Mouse (Mus musculus) inflammation-experienced regulatory T-cells, adult 6 months (primary cell): Measurements from ENCODE around the gene Shisa7. TPM values are rescaled to one million over a fixed set of nuclear protein-coding genes. Genes with fewer than 3 reads are reported as not detected.
"Not testable (repeated sequence)": the region's sequence is repeated elsewhere in the genome, so short reads cannot be mapped to it uniquely, and the experiment has no call there.

Experiments used
- ATAC-seq: one replicate; pipeline ENCODE4 v1.8.0; 2017
- polyA plus RNA-seq, 3 experiments: library from polyadenylated mRNA; unstranded; fragments of 100-300 nt; shearing (Covaris generic); gene quantifications; one replicate each; pipeline ENCODE4 v1.2.1; 2017

Gene Shisa7
- not detected for polyA plus RNA-seq

DNA sequence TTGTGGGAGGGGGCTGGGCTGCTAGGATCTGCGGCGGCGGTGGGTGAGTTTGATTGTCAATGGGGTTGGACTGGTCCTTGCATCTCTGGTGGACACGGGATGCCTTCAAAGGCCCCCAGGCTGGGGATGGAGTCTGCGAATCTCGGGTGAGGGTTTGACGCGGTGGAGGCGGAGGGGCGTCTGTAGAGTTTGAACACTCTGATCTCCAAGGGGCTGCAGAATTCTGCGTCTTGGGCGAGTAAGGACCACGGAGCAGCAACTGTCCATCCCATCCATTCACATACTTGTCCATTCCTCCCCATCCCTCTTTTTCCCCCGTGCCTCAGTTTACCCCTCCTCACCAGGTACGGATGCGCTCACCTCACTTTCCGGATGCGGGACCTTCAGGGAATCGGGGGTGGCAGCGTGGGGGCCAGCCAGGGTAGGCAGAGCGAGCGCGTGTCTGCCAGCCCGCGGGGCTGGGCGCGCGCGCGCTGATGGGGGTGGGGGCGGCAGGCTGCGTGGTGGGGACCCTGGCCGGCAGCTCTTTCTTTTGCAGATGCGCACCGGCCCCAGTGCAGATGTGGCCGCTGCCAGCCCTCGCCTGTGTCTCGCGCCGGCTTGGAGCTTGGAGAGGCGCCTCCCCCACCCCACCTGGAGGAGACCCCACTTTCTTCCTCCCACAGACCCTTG is at the start of gene Shisa7:
TSS of gene Shisa7 (minus strand) at position 452 of the 672 bp plus-strand sequence.
- no peak for ATAC-seq

- no peak for ATAC-seq
Measured at GRCm38 (mm10) chr7:4886680-4887079, 42.2 kb upstream of the Shisa7 start.

GRCm38 (mm10) chr7:4879036-4879435 is 34.5 kb upstream of the Shisa7 start:
- not testable (repeated sequence) for ATAC-seq

DNA sequence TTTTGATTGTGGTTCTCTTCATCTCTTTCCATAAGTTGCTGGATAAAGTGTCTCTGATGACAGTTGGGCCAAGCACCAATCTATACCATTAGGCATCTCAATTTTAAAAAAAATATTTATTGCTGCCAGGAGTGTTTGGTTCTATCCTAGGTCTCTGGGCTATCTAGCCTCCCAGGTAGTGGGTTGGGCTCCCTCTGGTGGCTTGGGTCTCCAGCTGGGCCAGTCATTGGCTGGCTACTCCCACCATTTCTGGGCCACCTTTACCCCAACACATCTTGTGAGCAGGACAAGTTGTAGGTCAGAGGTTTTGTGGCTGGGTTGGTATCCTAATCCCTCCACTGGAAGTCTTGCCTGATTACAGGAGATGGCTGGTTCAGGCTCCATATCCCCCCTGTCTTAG is 33.7 kb upstream of the Shisa7 start:
- no peak for ATAC-seq

DNA sequence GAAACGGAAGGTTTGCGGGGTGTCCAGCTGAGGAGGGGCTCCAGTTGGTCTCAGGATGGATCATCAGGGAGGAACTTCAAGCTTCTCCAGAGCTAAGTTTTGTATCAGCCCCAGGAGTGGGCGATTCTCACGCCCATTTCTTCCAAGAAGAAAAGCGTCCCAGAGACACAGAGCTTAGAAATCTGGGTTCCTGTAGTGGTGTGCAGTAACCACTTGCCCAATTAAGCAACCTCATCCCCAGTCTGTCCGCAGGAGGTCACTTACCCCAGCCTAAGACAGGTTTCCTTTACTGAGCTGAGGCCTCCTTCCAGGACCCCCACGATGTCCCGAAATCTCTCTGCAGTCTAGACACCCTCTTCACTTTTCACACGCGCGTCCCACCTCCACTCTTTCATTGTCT is 32.7 kb upstream of the Shisa7 start:
- peak; percentile 32 for ATAC-seq

DNA sequence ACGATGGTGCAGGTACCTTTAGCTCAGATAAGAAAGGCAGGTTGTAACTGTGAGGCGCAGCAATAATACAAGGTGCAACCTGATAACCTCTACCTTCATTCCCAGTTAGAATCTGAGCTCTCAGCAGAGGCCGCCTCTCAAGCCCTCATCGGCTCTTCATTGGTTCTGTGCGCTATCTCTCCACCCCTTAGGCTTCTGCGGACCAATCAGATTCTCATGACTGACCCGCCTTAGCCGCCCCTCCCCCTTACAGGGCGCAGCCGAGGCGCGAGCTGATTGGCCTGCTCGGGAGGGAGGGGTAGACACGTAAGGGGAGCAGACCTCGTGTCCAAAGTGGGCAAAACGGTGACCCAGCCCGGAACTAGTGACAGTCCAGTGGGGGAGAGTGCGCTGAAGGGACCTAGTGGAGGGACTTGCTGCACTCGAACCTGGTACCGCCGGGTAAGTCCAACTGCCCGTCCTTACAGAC is 32.3 kb upstream of the Shisa7 start, which contains the start of gene Isoc2a:
TSS of gene Isoc2a (plus strand) at position 401 of the 469 bp plus-strand sequence.
- peak; percentile 100 for ATAC-seq

DNA sequence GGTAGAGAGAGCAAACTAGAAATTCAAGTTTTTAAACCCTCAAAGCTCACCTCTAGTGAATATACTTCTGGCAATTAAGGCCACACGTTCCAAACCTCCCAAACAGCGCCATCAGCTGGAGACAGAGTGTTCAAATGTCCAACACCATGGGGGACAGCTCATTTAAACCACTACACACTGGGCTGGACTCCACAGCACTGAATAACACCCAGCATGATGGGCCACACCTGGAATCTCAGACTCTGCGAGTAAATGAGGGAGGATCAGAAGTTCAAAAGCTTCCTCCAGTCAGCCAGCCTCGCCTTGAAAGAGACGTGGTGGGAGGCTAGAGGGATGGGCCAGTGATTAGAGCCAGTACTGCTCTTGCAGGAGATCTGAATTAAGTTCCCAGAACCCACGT is 25.6 kb upstream of the Shisa7 start, which contains the start of gene Isoc2b:
TSS of gene Isoc2b (minus strand) at position 126 of the 400 bp plus-strand sequence.
- no peak for ATAC-seq

DNA sequence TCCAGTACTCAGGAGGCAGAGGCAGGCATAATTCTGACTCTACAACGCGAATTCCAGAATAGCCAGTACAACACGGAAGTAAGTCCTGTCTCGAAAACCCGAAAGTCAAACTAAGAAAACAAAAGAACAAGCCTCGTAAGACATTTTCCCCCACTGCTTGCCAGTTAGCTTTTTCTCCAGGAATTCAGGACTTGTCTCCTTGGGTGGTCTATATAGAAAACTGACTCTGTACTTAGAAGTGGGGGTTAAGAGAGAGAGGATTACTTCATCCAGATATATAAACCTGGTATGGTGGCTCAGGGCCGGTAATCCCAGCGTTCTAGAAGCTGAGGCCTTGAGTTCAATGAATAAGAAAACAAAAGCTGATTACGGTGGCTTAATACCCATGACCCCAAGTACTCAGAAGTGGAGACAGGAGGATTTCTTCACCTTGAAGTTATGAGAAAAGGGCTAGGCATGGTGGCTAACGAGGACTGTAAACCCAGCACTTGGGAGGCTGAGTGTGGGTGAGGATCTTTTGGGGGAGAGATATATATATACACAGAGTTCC is 22.2 kb upstream of the Shisa7 start:
- no peak for ATAC-seq

- ATAC-seq = peak; percentile 99
Measured at GRCm38 (mm10) chr7:4865579-4866493, 21.3 kb upstream of the Shisa7 start.

DNA sequence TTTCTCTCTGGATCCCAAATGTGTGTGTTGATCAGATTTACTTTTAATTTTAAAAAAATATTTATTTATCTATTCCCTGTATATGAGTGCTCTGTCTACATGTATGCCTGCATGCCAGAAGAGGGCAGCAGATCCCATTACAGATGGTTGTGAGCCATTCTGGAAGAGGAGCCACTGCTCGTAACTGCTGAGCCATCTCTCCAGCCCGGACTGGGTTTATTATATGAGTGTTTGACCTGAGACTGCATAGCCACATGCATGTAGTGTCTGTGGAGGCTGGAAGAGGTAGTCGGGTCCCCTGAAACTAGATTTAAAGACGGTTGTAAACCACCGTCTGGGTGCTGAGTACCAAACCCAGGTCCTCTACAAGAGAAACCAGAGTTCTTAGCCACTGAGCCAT is 20.6 kb upstream of the Shisa7 start:
- ATAC-seq = no peak

DNA sequence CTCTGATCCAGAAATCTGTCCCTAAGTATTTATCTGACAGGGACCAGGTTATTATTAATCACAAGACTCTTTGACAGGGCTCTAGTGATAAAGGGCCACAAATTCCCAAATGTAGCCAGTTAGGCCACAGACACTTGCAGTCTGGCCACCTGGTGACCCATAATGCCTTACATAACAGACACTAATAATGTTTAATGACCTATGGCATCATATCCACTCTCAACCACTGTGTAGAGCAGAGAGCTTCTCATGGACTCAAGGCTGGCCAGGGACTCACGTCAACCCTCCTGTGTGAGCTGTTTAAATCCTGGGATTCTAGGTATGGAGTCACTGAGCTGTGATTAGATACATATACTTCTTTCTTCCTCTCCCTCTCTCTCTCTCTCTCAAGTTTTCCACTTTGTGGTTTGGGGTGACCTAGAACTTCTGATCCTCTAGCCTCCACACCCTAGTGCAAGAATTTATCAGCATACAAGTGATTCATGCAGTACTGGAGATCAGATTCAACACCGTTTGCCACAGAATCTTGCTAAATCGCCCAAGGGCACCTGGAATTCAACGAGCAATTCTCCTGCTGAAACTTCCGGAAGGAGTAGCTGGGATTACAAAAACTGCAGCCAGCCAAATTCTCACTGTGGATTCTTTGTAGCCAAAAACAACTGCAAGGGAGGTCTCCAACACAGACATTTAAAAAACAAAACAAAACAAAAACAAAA is 19.8 kb upstream of the Shisa7 start:
- no peak for ATAC-seq

DNA sequence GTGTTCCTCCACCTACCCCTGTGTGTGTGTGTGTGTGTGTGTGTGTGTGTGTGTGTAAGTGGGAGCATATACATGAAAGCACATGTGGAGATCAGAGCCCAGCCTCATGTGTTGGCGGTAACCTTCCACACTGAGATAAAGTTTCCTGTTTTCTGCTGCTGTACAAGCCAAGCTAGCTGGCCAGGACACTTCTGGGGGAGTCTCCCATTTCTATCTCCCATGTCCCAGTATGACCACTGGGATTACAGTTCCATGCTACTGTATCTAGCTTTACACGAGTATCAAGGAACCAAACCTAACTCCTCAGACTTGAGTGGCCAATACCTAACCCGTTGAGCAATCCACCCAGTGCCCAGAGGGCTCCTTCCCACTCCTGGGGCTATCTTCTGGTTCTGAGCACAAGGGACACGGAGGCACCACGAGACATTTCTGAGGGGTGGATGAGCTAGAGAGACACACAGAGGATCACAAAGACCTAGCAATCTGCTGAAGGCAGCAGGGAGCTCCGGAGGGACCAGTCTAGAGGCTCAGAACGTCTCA is 19.1 kb upstream of the Shisa7 start:
- no peak for ATAC-seq

DNA sequence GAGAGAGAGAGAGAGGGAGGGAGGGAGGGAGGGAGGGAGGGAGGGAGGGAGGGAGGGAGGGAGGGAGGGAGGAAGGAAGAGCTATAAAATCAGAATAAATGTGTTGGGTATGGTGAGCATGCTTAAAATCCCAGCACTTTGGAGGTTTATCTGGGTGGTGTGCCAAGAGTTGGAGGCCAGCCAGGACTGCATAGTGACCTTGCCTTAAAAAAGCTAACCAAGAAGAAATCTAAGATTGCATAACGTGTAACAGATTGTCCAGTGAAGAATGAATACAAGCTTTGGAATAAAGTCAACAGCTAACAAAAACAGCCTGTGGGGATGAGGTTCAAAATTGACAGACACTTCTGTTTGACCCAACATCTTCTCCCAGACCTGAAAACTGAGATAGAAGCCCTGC is 18.5 kb upstream of the Shisa7 start:
- ATAC-seq = no peak

DNA sequence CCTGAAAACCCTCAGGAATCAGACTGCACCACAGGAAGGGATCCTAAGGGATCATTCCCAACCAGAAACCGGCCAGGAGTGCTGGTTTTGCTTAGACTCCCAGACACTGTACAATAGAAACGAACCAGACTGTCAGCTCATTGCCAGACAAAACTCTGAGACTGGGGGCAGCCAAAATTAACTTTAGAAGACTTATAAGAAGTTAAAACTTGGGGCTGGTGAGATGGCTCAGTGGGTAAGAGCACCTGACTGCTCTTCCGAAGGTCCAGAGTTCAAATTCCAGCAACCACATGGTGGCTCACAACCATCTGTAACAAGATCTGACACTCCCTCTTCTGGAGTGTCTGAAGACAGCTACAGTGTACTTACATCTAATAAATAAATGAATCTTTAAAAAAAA is 16.4 kb upstream of the Shisa7 start:
- not testable (repeated sequence) for ATAC-seq

DNA sequence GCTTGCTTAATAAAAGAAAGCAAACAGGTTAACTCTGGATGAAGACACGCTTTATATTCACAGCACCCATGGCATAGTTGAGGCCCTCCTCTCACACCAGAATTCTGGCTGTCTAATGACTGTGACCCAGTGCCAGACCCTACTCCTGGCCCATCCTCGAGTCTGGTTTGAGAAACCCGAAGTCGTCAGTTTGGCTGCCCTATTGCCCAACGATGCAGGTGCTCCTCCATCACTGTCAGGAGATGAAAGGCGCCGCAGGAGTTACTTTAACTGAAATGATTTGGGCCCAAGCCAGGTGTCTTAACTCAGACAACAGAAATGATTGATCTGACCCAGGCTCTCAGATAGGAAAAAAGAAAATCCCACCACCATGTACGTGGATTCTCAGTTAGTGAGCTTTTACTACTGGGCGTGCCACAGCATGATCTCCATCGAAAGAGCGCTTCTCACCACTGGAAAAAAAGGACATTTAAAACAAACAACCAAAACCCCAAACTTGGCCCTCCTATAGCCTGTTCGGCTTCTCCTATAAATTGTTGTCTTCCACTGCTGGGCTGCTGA is 15.0 kb upstream of the Shisa7 start:
- no peak for ATAC-seq

- ATAC-seq = no peak
Measured at GRCm38 (mm10) chr7:4857321-4857720, 12.8 kb upstream of the Shisa7 start.

DNA sequence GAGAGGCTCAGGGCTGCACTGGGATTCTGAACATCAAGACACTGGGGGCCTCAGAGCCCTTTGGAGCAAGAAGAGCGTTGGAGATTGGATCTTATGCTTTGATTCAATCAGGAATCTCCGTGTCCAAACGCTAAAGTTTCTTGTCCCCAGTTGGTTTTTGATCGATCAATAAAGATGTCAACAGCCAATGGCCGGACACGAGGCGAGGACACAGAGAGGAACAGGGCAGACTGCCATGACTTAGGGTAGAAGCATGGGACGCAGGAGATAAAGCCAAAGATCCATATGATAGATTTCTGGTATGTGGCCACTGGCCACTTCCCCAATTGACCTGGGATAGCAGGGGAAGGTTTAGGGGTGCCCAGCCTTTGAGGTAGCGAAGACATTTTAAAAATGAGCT is 12.0 kb upstream of the Shisa7 start:
- ATAC-seq = no peak

DNA sequence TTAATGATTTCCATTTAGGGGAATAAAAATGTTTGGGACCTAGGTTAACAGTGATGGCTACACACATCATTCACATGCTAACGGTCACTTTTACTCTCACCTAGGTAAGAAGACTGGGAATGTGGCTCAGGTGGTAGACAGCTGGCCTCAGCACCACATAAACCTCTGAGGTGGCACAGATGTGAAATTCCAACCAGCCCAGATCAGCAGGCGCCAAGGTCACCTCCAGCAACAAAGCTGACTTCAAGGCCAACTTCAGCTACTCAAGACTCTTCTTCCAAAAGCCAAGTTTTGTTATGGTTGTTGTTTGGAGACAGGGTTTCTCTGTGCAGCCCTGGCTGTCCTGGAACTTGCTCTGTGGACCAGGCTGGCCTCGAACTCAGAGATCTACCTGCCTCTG is 9.1 kb upstream of the Shisa7 start:
- no peak for ATAC-seq

- ATAC-seq = no peak
Measured at GRCm38 (mm10) chr7:4851315-4851688, 6.8 kb upstream of the Shisa7 start.

GRCm38 (mm10) chr7:4850621-4851314 is 6.3 kb upstream of the Shisa7 start:
- ATAC-seq = no peak

DNA sequence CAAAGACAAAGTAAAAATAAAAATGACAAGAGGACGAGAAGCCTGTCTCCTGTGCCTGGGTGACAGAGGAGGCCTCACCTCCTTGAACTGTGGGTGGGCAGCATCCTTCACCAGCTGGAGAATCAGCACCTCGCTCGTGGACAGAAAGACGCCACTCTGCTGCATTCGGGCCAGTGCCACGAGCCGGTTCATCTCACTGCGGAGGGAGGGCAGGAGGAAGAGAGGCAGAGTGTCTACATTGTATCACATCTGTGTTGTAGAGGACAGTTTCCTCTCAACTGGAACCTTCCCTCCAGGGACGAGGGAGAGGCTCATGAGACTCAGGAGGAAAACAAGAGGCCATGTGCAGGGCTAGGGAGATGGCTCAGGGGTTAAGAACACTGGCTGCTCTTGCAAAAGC is 4.9 kb upstream of the Shisa7 start:
- ATAC-seq = no peak
